Mouse (Mus musculus): Measurements from ENCODE around the gene Rnf212b.

Gene Rnf212b

GRCm38 (mm10) chr14:54796760-54797159, 17.2 kb upstream of the Rnf212b start:
- DNase-seq (ENCODE audit: low spot score in 2 of 2): no peak

- DNase-seq (ENCODE audit: low spot score in 2 of 2): no peak
Measured at GRCm38 (mm10) chr14:54799686-54800085, 14.3 kb upstream of the Rnf212b start.

- DNase-seq (ENCODE audit: low spot score in 2 of 2): no peak
Measured at GRCm38 (mm10) chr14:54802428-54802827, 11.5 kb upstream of the Rnf212b start.

GRCm38 (mm10) chr14:54806124-54806523, 7.8 kb upstream of the Rnf212b start:
- no peak for DNase-seq (ENCODE audit: low spot score in 2 of 2)

GRCm38 (mm10) chr14:54808718-54809667, 4.9 kb upstream of the Rnf212b start:
- no peak for DNase-seq (ENCODE audit: low spot score in 2 of 2)

- DNase-seq (ENCODE audit: low spot score in 2 of 2): no peak
Measured at GRCm38 (mm10) chr14:54809668-54810033, 4.3 kb upstream of the Rnf212b start.

GRCm38 (mm10) chr14:54815737-54816136, 1.8 kb downstream of the Rnf212b start:
- no peak for DNase-seq (ENCODE audit: low spot score in 2 of 2)

- DNase-seq (ENCODE audit: low spot score in 2 of 2): no peak
Measured at GRCm38 (mm10) chr14:54817791-54818190, 3.9 kb downstream of the Rnf212b start.

GRCm38 (mm10) chr14:54822301-54822700, 8.4 kb downstream of the Rnf212b start:
- DNase-seq (ENCODE audit: low spot score in 2 of 2): no peak

- no peak for DNase-seq (ENCODE audit: low spot score in 2 of 2)
Measured at GRCm38 (mm10) chr14:54823716-54824115, 9.8 kb downstream of the Rnf212b start.

GRCm38 (mm10) chr14:54843461-54843860, 29.5 kb downstream of the Rnf212b start:
- DNase-seq (ENCODE audit: low spot score in 2 of 2): no peak

GRCm38 (mm10) chr14:54855726-54856125, 41.8 kb downstream of the Rnf212b start:
- no peak for DNase-seq (ENCODE audit: low spot score in 2 of 2)

- no peak for DNase-seq (ENCODE audit: low spot score in 2 of 2)
Measured at GRCm38 (mm10) chr14:54856703-54857102, 42.8 kb downstream of the Rnf212b start.

- no peak for DNase-seq (ENCODE audit: low spot score in 2 of 2)
Measured at GRCm38 (mm10) chr14:54857891-54858290, 44.0 kb downstream of the Rnf212b start.

GRCm38 (mm10) chr14:54860511-54860910, 46.6 kb downstream of the Rnf212b start:
- DNase-seq (ENCODE audit: low spot score in 2 of 2): peak; percentile 36 to 53

GRCm38 (mm10) chr14:54863501-54864312, 49.8 kb downstream of the Rnf212b start:
- DNase-seq (ENCODE audit: low spot score in 2 of 2): peak; percentile 81 to 82

GRCm38 (mm10) chr14:54864313-54865036, 50.5 kb downstream of the Rnf212b start:
- DNase-seq (ENCODE audit: low spot score in 2 of 2): peak in 1 of 2 experiments; percentile 32

- DNase-seq (ENCODE audit: low spot score in 2 of 2): no peak
Measured at GRCm38 (mm10) chr14:54865626-54866025, 51.7 kb downstream of the Rnf212b start.

- no peak for DNase-seq (ENCODE audit: low spot score in 2 of 2)
Measured at GRCm38 (mm10) chr14:54866268-54866667, 52.3 kb downstream of the Rnf212b start.

GRCm38 (mm10) chr14:54866936-54867335, 53.0 kb downstream of the Rnf212b start:
- DNase-seq (ENCODE audit: low spot score in 2 of 2): peak; percentile 45 to 59

GRCm38 (mm10) chr14:54868026-54868425, 54.1 kb downstream of the Rnf212b start:
- no peak for DNase-seq (ENCODE audit: low spot score in 2 of 2)

GRCm38 (mm10) chr14:54870861-54871260, 56.9 kb downstream of the Rnf212b start, which contains the start of gene Homez:
Gene Homez, minus strand, starts transcription at chr14:54870961.
- DNase-seq (ENCODE audit: low spot score in 2 of 2): no peak
